ENCODE assay signal across 9 mouse cellular contexts in genomic region chr1:157231016-157231415, GRCm38 (mm10).
A peak's percentile ranks its signal among the peaks of the same experiment; 100 is the strongest.
DNase-seq lines count a peak whose midpoint lies in the region; ATAC-seq and TF ChIP-seq lines count a peak whose summit lies in the region.
"Had no signal": no experiment of that assay in that cellular context is flagged by ENCODE, and none has a peak within 500 bp of the region (broad histone marks: within the 10 kb centered on the region; RNA-seq: fewer than 3 reads in every experiment).

No protein-coding gene starts in this region.

- H3K27me3 ChIP-seq in heart, embryonic 10.5 days (ENCODE audit: insufficient read depth, poor library complexity, severe bottlenecking) = no peaks in the 10 kb centered on the region
- H3K27me3 ChIP-seq in stomach, embryonic 15.5 days (replicated peaks) = no peaks in the 10 kb centered on the region
- H3K27me3 ChIP-seq in stomach, postnatal 0 days (ENCODE audit: control insufficient read depth, insufficient read depth, low read length) = no peaks in the 10 kb centered on the region
- no peaks in the 10 kb centered on the region for H3K27me3 ChIP-seq in midbrain, embryonic 10.5 days (ENCODE audit: low read depth, poor library complexity, severe bottlenecking)
- no peaks in the 10 kb centered on the region for H3K27me3 ChIP-seq in liver, embryonic 11.5 days (replicated peaks; ENCODE audit: control insufficient read depth, insufficient read depth, low read length)

- H3K9ac ChIP-seq in stomach, embryonic 15.5 days = no peak overlapping the region
- H3K9ac ChIP-seq in stomach, postnatal 0 days (ENCODE audit: low read length) = no peak overlapping the region
- H3K9ac ChIP-seq in liver, embryonic 11.5 days (ENCODE audit: low read depth, low read length) = no peak overlapping the region

- H3K27ac ChIP-seq in heart, embryonic 10.5 days = no peak overlapping the region
- no peak overlapping the region for H3K27ac ChIP-seq in stomach, embryonic 15.5 days
- no peak overlapping the region for H3K27ac ChIP-seq in stomach, postnatal 0 days (replicated peaks)
- peak overlapping the region; percentile 7; the same call in 1 of the 2 replicates for H3K27ac ChIP-seq in midbrain, embryonic 10.5 days (replicated peaks)
- H3K27ac ChIP-seq in liver, embryonic 11.5 days (ENCODE audit: low read depth, low read length) = no peak overlapping the region

- no peaks in the 10 kb centered on the region for H3K36me3 ChIP-seq in heart, embryonic 10.5 days
- no peaks in the 10 kb centered on the region for H3K36me3 ChIP-seq in stomach, embryonic 15.5 days
- H3K36me3 ChIP-seq in stomach, postnatal 0 days (ENCODE audit: control insufficient read depth, insufficient read depth, low read length) = no peaks in the 10 kb centered on the region
- 0 out of 2 replicates have a peak, but pooled peaks cover 4% of the 10 kb centered on the region for H3K36me3 ChIP-seq in midbrain, embryonic 10.5 days
- no peaks in the 10 kb centered on the region for H3K36me3 ChIP-seq in liver, embryonic 11.5 days (ENCODE audit: control insufficient read depth, insufficient read depth, low read length)

- intact Hi-C loops in heart, postnatal 14 days (cut with DNase I) = no loop called here

- H3K4me1 ChIP-seq in heart, embryonic 10.5 days = peaks cover 8% of the 10 kb centered on the region; the same call in 1 of the 2 replicates
- no peaks in the 10 kb centered on the region for H3K4me1 ChIP-seq in stomach, embryonic 15.5 days
- H3K4me1 ChIP-seq in stomach, postnatal 0 days (replicated peaks; ENCODE audit: control insufficient read depth, insufficient read depth) = no peaks in the 10 kb centered on the region
- H3K4me1 ChIP-seq in midbrain, embryonic 10.5 days = peaks cover 29% of the 10 kb centered on the region
- H3K4me1 ChIP-seq in liver, embryonic 11.5 days (replicated peaks; ENCODE audit: control insufficient read depth, insufficient read depth, low read length) = no peaks in the 10 kb centered on the region

- no peaks in the 10 kb centered on the region for H3K9me3 ChIP-seq in heart, embryonic 10.5 days
- H3K9me3 ChIP-seq in stomach, embryonic 15.5 days = no peaks in the 10 kb centered on the region
- H3K9me3 ChIP-seq in stomach, postnatal 0 days (ENCODE audit: control insufficient read depth, low read length) = no peaks in the 10 kb centered on the region
- H3K9me3 ChIP-seq in midbrain, embryonic 10.5 days (replicated peaks) = no peaks in the 10 kb centered on the region
- H3K9me3 ChIP-seq in liver, embryonic 11.5 days (ENCODE audit: control insufficient read depth, low read length) = no peaks in the 10 kb centered on the region

- TF ChIP-seq EP300 in stomach, postnatal 0 days (optimal IDR thresholded peaks at IDR 0.05) = no peak

- no peak for DNase-seq in heart, embryonic 10.5 days (ENCODE audit: low spot score)
- no peak for DNase-seq in heart, postnatal 14 days
- DNase-seq in stomach, postnatal 0 days (ENCODE audit: low spot score) = no peak
- DNase-seq in midbrain, embryonic 10.5 days (ENCODE audit: low spot score) = no peak
- DNase-seq in gastrocnemius, postnatal 10 days = no peak
- DNase-seq in liver, embryonic 11.5 days (ENCODE audit: low spot score) = no peak

- H3K4me3 ChIP-seq in heart, embryonic 10.5 days = peak overlapping the region; percentile 17; the same call in 1 of the 2 replicates
- no peak overlapping the region for H3K4me3 ChIP-seq in stomach, embryonic 15.5 days (replicated peaks)
- no peak overlapping the region for H3K4me3 ChIP-seq in stomach, postnatal 0 days (ENCODE audit: low read depth, low read length)
- peak overlapping the region; percentile 29 for H3K4me3 ChIP-seq in midbrain, embryonic 10.5 days
- no peak overlapping the region for H3K4me3 ChIP-seq in liver, embryonic 11.5 days (ENCODE audit: low read depth, low read length)
- H3K4me3 ChIP-seq: erythroblast, embryonic 14.5 days had no signal

- 26% methylated on average over 8 of the region's 8 CpGs for WGBS in heart, embryonic 10.5 days
- WGBS in stomach, embryonic 15.5 days = 17% methylated on average over 8 of the region's 8 CpGs
- WGBS in stomach, postnatal 0 days = 19% methylated on average over 8 of the region's 8 CpGs
- 19% methylated on average over 8 of the region's 8 CpGs for WGBS in midbrain, embryonic 10.5 days
- WGBS in liver, embryonic 11.5 days = 44% methylated on average over 8 of the region's 8 CpGs

- ATAC-seq in stomach, embryonic 15.5 days (ENCODE audit: insufficient read depth, low FRiP score, low read depth) = no peak
- ATAC-seq in stomach, postnatal 0 days (ENCODE audit: low FRiP score, low TSS enrichment) = no peak
- no peak for ATAC-seq in erythroblast, adult 5-6 weeks (replicated peaks; ENCODE audit: low FRiP score, poor library complexity, severe bottlenecking)
- ATAC-seq in liver, embryonic 11.5 days (replicated peaks; ENCODE audit: low FRiP score) = no peak

- no peak for TF ChIP-seq CTCF in stomach, postnatal 0 days (IDR thresholded peaks at IDR 0.05; ENCODE audit: low read depth)

- H3K4me2 ChIP-seq in stomach, embryonic 15.5 days = 0 out of 2 replicates have a peak overlapping the region, but pooled peaks have one; percentile 10
- no peak overlapping the region for H3K4me2 ChIP-seq in stomach, postnatal 0 days (replicated peaks; ENCODE audit: low read depth)
- no peak overlapping the region for H3K4me2 ChIP-seq in liver, embryonic 11.5 days

Comparison
In these comparisons a context has a peak if more than half of its experiments do, and no peak if none do; other contexts are left out.
1. H3K4me3 ChIP-seq: peak in heart, embryonic 10.5 days (single experiment) and midbrain, embryonic 10.5 days (single experiment); none in stomach, embryonic 15.5 days (single experiment), stomach, postnatal 0 days (single experiment) and liver, embryonic 11.5 days (single experiment).